Mouse (Mus musculus) small intestine, adult 2 months (tissue): Measurements from ENCODE around the gene Coro1c.

Source experiments
- CTCF ChIP-seq: fragments of 200-500 bp; IDR thresholded peaks from 2 replicates; pipeline ENCODE4 v1.5.1; 2012; ENCODE audit warnings: low read depth, mild to moderate bottlenecking, control low read depth, inconsistent platforms, low read length, moderate library complexity, mixed read lengths; ENCODE audit not compliant: insufficient replicate concordance, insufficient read length; ENCODE audit errors: extremely low read depth
- POLR2A ChIP-seq: fragments of 200-500 bp; IDR thresholded peaks from 2 replicates; pipeline ENCODE4 v1.6.1; 2012; ENCODE audit warnings: low read depth, mild to moderate bottlenecking, control low read depth, inconsistent platforms, low read length, moderate library complexity

GRCm38 (mm10) chr5:113929526-113929925 lies 21.0 kb upstream of the Coro1c start:
- no peak for TF ChIP-seq CTCF
- TF ChIP-seq POLR2A, result no peak
